Mouse (Mus musculus): ENCODE data around the gene Utp20. TPM values are rescaled to one million over a fixed set of nuclear protein-coding genes. Genes with fewer than 3 reads are reported as not detected.
"Not testable (repeated sequence)": the region's sequence is repeated elsewhere in the genome, so short reads cannot be mapped to it uniquely, and the experiment has no call there.

The Utp20 gene
- polyA plus RNA-seq, 1 experiment: 20.7 TPM

- no peak for DNase-seq (ENCODE audit: extremely low spot score in 1 of 2, low spot score in 1 of 2)
Measured at GRCm38 (mm10) chr10:88793671-88794070, 32.9 kb downstream of the Utp20 start.

GRCm38 (mm10) chr10:88784513-88784931 lies 42.1 kb downstream of the Utp20 start:
- DNase-seq (ENCODE audit: extremely low spot score in 1 of 2, low spot score in 1 of 2): no peak

GRCm38 (mm10) chr10:88783941-88784340 lies 42.7 kb downstream of the Utp20 start:
- no peak for DNase-seq (ENCODE audit: extremely low spot score in 1 of 2, low spot score in 1 of 2)

GRCm38 (mm10) chr10:88783135-88783534 lies 43.5 kb downstream of the Utp20 start:
- not testable (repeated sequence) for DNase-seq (ENCODE audit: extremely low spot score in 1 of 2, low spot score in 1 of 2)

GRCm38 (mm10) chr10:88780716-88781115 lies 45.9 kb downstream of the Utp20 start:
- DNase-seq (ENCODE audit: extremely low spot score in 1 of 2, low spot score in 1 of 2): peak in 1 of 2 experiments; percentile 33

- peak; percentile 37 to 76 for DNase-seq (ENCODE audit: extremely low spot score in 1 of 2, low spot score in 1 of 2)
Measured at GRCm38 (mm10) chr10:88776206-88776605, 50.4 kb downstream of the Utp20 start.

- DNase-seq (ENCODE audit: extremely low spot score in 1 of 2, low spot score in 1 of 2): peak in 1 of 2 experiments; percentile 22
Measured at GRCm38 (mm10) chr10:88772965-88773364, 53.6 kb downstream of the Utp20 start.

- DNase-seq (ENCODE audit: extremely low spot score in 1 of 2, low spot score in 1 of 2): no peak
Measured at GRCm38 (mm10) chr10:88769676-88770075, 56.9 kb downstream of the Utp20 start.

- DNase-seq (ENCODE audit: extremely low spot score in 1 of 2, low spot score in 1 of 2): no peak
Measured at GRCm38 (mm10) chr10:88768961-88769360, 57.6 kb downstream of the Utp20 start.

GRCm38 (mm10) chr10:88765431-88766142 lies 61.0 kb downstream of the Utp20 start:
- no peak for DNase-seq (ENCODE audit: extremely low spot score in 1 of 2, low spot score in 1 of 2)

- no peak for DNase-seq (ENCODE audit: extremely low spot score in 1 of 2, low spot score in 1 of 2)
Measured at GRCm38 (mm10) chr10:88761524-88762212, 64.9 kb downstream of the Utp20 start.

- no peak for DNase-seq (ENCODE audit: extremely low spot score in 1 of 2, low spot score in 1 of 2)
Measured at GRCm38 (mm10) chr10:88741426-88741825, 85.2 kb downstream of the Utp20 start.

- no peak for DNase-seq (ENCODE audit: extremely low spot score in 1 of 2, low spot score in 1 of 2)
Measured at GRCm38 (mm10) chr10:88740781-88741180, 85.8 kb downstream of the Utp20 start.

- DNase-seq (ENCODE audit: extremely low spot score in 1 of 2, low spot score in 1 of 2): no peak
Measured at GRCm38 (mm10) chr10:88739818-88740217, 86.8 kb downstream of the Utp20 start.

GRCm38 (mm10) chr10:88739074-88739473 lies 87.5 kb downstream of the Utp20 start:
- not testable (repeated sequence) for DNase-seq (ENCODE audit: extremely low spot score in 1 of 2, low spot score in 1 of 2)

GRCm38 (mm10) chr10:88732309-88732622 lies 94.3 kb downstream of the Utp20 start:
- DNase-seq (ENCODE audit: extremely low spot score in 1 of 2, low spot score in 1 of 2): no peak

- DNase-seq (ENCODE audit: extremely low spot score in 1 of 2, low spot score in 1 of 2): peak; percentile 20
Measured at GRCm38 (mm10) chr10:88731496-88732308, 94.9 kb downstream of the Utp20 start.

- DNase-seq (ENCODE audit: extremely low spot score in 1 of 2, low spot score in 1 of 2): peak; percentile 81 to 93
Measured at GRCm38 (mm10) chr10:88730571-88731495, 95.8 kb downstream of the Utp20 start, which contains the start of gene Arl1. Gene Arl1 (plus strand): TSS chr10:88730858.

GRCm38 (mm10) chr10:88728166-88728565 lies 98.4 kb downstream of the Utp20 start:
- DNase-seq (ENCODE audit: extremely low spot score in 1 of 2, low spot score in 1 of 2): no peak

GRCm38 (mm10) chr10:88727128-88727527 lies 99.5 kb downstream of the Utp20 start:
- peak; percentile 52 to 81 for DNase-seq (ENCODE audit: extremely low spot score in 1 of 2, low spot score in 1 of 2)

Data from frontal cortex, adult 2 months (tissue).